Mouse (Mus musculus): ENCODE data around the gene Kcnk18.

DNA sequence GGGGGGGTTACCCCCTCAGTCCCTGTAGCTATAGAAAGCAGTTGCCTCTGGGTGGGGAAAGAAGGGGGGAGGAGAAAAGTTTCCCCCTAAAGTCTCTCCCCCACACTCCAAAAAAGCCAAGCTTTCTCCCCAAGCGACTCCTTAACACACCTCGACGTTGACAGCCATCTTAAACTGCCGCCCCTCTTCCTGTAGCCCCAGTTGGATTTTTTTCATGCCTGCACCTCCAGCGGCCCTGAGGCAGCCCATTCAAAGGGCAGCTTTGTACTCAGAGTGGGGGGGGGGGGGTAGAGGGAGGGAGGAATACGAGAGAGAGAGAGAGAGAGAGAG is 48.3 kb upstream of the Kcnk18 start:
- no peak for TF ChIP-seq CTCF (IDR thresholded peaks at IDR 0.05; ENCODE audit: low read depth, low read length)
- TF ChIP-seq POLR2AphosphoS5 (IDR thresholded peaks at IDR 0.05; ENCODE audit: insufficient replicate concordance, low read depth, low read length), result no peak
- no peak for TF ChIP-seq TAL1 (conservative IDR thresholded peaks at IDR 0.05; ENCODE audit: low read depth, low read length)
- no peak for TF ChIP-seq GATA2 (IDR thresholded peaks at IDR 0.05; ENCODE audit: borderline replicate concordance, low read depth, low read length)
- TF ChIP-seq GATA1 (IDR thresholded peaks at IDR 0.05; ENCODE audit: borderline replicate concordance, low read length), result no peak
